In the genomic region with DNA sequence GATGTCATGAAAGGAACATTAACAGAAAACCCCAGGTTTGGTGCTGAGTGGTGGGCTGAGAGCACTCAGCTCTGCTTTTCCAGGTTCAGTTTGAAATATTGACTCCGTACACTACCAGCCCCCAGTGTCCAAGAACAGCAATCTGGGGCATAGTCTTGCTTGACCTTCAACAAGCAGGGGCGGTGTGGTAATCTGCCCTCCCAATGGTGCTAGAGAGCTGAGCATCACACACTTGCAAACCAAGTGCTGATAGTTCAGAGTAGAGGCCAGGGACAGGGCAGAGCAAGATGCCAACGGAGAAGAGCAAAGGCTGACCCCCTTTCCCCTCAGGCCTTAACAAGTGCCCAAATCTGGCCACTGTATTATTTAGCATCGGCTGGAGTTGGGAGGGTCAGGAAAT, we compare ENCODE assay signal across 30 mouse cellular contexts.
A peak's percentile ranks its signal among the peaks of the same experiment; 100 is the strongest.
DNase-seq lines count a peak whose midpoint lies in the region; ATAC-seq and TF ChIP-seq lines count a peak whose summit lies in the region.
"Had no signal": no experiment of that assay in that cellular context is flagged by ENCODE, and none has a peak within 500 bp of the region (broad histone marks: within the 10 kb centered on the region; RNA-seq: fewer than 3 reads in every experiment).

No protein-coding gene starts in this region.

- H3K27ac ChIP-seq in forebrain, embryonic 10.5 days: peak overlapping the region; percentile 35; the same call in 1 of the 2 replicates
- H3K27ac ChIP-seq in forebrain, postnatal 0 days (ENCODE audit: low read depth, low read length): no peak overlapping the region
- H3K27ac ChIP-seq in heart, embryonic 13.5 days (replicated peaks): 0 out of 2 replicates have a peak overlapping the region, but pooled peaks have one; percentile 5
- peak overlapping the region; percentile 91; the same call in 1 of the 2 replicates for H3K27ac ChIP-seq in stomach, embryonic 16.5 days (ENCODE audit: low read length)
- no peak overlapping the region for H3K27ac ChIP-seq in layer of hippocampus, adult 2 months
- H3K27ac ChIP-seq: forebrain, embryonic 13.5 days; heart, embryonic 15.5 days; hindbrain, embryonic 13.5 days had no signal

- H3K4me2 ChIP-seq in forebrain, postnatal 0 days (ENCODE audit: low read depth): no peak overlapping the region
- no peak overlapping the region for H3K4me2 ChIP-seq in heart, embryonic 13.5 days
- no peak overlapping the region for H3K4me2 ChIP-seq in stomach, embryonic 16.5 days (ENCODE audit: low read depth, low read length)
- H3K4me2 ChIP-seq: embryonic facial prominence, embryonic 13.5 days; forebrain, embryonic 13.5 days; heart, embryonic 11.5 days; heart, embryonic 15.5 days; hindbrain, embryonic 13.5 days had no signal

- peaks cover 48% of the 10 kb centered on the region for H3K36me3 ChIP-seq in forebrain, embryonic 10.5 days (replicated peaks)
- peaks cover 7% of the 10 kb centered on the region for H3K36me3 ChIP-seq in forebrain, postnatal 0 days (ENCODE audit: insufficient read depth)
- H3K36me3 ChIP-seq in heart, embryonic 13.5 days: peaks cover 57% of the 10 kb centered on the region
- H3K36me3 ChIP-seq in stomach, embryonic 16.5 days (ENCODE audit: control insufficient read depth, insufficient read depth, low read length): 0 out of 2 replicates have a peak, but pooled peaks cover 3% of the 10 kb centered on the region

- no peak for DNase-seq in forebrain, embryonic 10.5 days (ENCODE audit: extremely low spot score, low spot score)
- no peak for DNase-seq in forebrain, postnatal 0 days
- DNase-seq in heart, adult 8-10 months (ENCODE audit: low spot score): no peak
- DNase-seq in ovary, adult 18-20 months (ENCODE audit: low spot score): peak; percentile 25
- DNase-seq in ovary, postnatal 10 days (ENCODE audit: low spot score): no peak
- no peak for DNase-seq in layer of hippocampus, adult 2 months (ENCODE audit: low spot score in 2 of 2)
- DNase-seq: adrenal gland, adult 8-10 months; adrenal gland, postnatal 25 days; cerebellum, adult 11-12 months; cerebellum, adult 8-10 months; cerebellum, postnatal 10 days; cerebellum, postnatal 36 days; embryo, embryonic 11 days; gastrocnemius, adult 2 months; gastrocnemius, postnatal 14 days; heart, postnatal 10 days; heart, postnatal 36 days had no signal

- TF ChIP-seq CTCF in forebrain, postnatal 0 days (IDR thresholded peaks at IDR 0.05; ENCODE audit: low read depth): no peak
- TF ChIP-seq CTCF in layer of hippocampus, adult 2 months (conservative IDR thresholded peaks at IDR 0.05): no peak

- H3K4me3 ChIP-seq in forebrain, embryonic 10.5 days: no peak overlapping the region
- H3K4me3 ChIP-seq in forebrain, postnatal 0 days (ENCODE audit: low read depth, low read length): no peak overlapping the region
- H3K4me3 ChIP-seq in heart, embryonic 13.5 days: no peak overlapping the region
- H3K4me3 ChIP-seq in stomach, embryonic 16.5 days (replicated peaks; ENCODE audit: low read length): no peak overlapping the region
- no peak overlapping the region for H3K4me3 ChIP-seq in layer of hippocampus, adult 2 months
- H3K4me3 ChIP-seq: embryonic facial prominence, embryonic 10.5 days; embryonic facial prominence, embryonic 13.5 days; erythroblast, embryonic 14.5 days; forebrain, embryonic 13.5 days; gastrocnemius, adult 2 months; heart, embryonic 15.5 days; hindbrain, embryonic 10.5 days; hindbrain, embryonic 13.5 days had no signal

- no peak overlapping the region for H3K9ac ChIP-seq in forebrain, postnatal 0 days
- no peak overlapping the region for H3K9ac ChIP-seq in heart, embryonic 13.5 days
- no peak overlapping the region for H3K9ac ChIP-seq in stomach, embryonic 16.5 days (ENCODE audit: low read length)
- H3K9ac ChIP-seq: embryonic facial prominence, embryonic 13.5 days; forebrain, embryonic 13.5 days; heart, embryonic 15.5 days; hindbrain, embryonic 13.5 days had no signal

- H3K27me3 ChIP-seq in forebrain, embryonic 10.5 days (ENCODE audit: poor library complexity, severe bottlenecking): peaks cover 46% of the 10 kb centered on the region
- no peaks in the 10 kb centered on the region; the same call in 1 of the 2 replicates for H3K27me3 ChIP-seq in forebrain, postnatal 0 days (ENCODE audit: insufficient read depth, low read length)
- no peaks in the 10 kb centered on the region for H3K27me3 ChIP-seq in heart, embryonic 13.5 days (replicated peaks)
- no peaks in the 10 kb centered on the region for H3K27me3 ChIP-seq in stomach, embryonic 16.5 days (ENCODE audit: control insufficient read depth, insufficient read depth, low read length)
- H3K27me3 ChIP-seq: embryonic facial prominence, embryonic 13.5 days; heart, embryonic 15.5 days had no signal

- ATAC-seq in forebrain, postnatal 0 days: no peak
- no peak for ATAC-seq in heart, embryonic 13.5 days (ENCODE audit: extremely low read depth, insufficient number of reproducible peaks, low FRiP score, low TSS enrichment)
- ATAC-seq in stomach, embryonic 16.5 days (ENCODE audit: insufficient read depth, low FRiP score): no peak
- ATAC-seq: activated CD4-positive, CD25-positive, alpha-beta regulatory T cell, adult 4 months; forebrain, embryonic 13.5 days; forebrain, embryonic 16.5 days; hindbrain, embryonic 16.5 days had no signal

- H3K4me1 ChIP-seq in forebrain, embryonic 10.5 days: peaks cover 59% of the 10 kb centered on the region
- H3K4me1 ChIP-seq in forebrain, postnatal 0 days (ENCODE audit: insufficient read depth): no peaks in the 10 kb centered on the region
- H3K4me1 ChIP-seq in heart, embryonic 13.5 days: peaks cover 48% of the 10 kb centered on the region
- H3K4me1 ChIP-seq in stomach, embryonic 16.5 days (ENCODE audit: control insufficient read depth, insufficient read depth, low read length): peaks cover 48% of the 10 kb centered on the region

- WGBS in forebrain, embryonic 10.5 days: 87% methylated on average over 4 of the region's 4 CpGs
- WGBS in forebrain, postnatal 0 days: 88% methylated on average over 4 of the region's 4 CpGs
- WGBS in heart, embryonic 13.5 days: 55% methylated on average over 4 of the region's 4 CpGs
- WGBS in stomach, embryonic 16.5 days: 92% methylated on average over 4 of the region's 4 CpGs

- H3K9me3 ChIP-seq in forebrain, embryonic 10.5 days: no peaks in the 10 kb centered on the region
- no peaks in the 10 kb centered on the region for H3K9me3 ChIP-seq in forebrain, postnatal 0 days (ENCODE audit: low read length)
- H3K9me3 ChIP-seq in heart, embryonic 13.5 days: no peaks in the 10 kb centered on the region
- no peaks in the 10 kb centered on the region for H3K9me3 ChIP-seq in stomach, embryonic 16.5 days (replicated peaks; ENCODE audit: control insufficient read depth, low read length)
- H3K9me3 ChIP-seq: embryonic facial prominence, embryonic 10.5 days; embryonic facial prominence, embryonic 13.5 days; forebrain, embryonic 13.5 days; heart, embryonic 15.5 days; hindbrain, embryonic 10.5 days; hindbrain, embryonic 13.5 days had no signal

Comparison
In these comparisons a context has a peak if more than half of its experiments do, and no peak if none do; other contexts are left out.
1. H3K27ac ChIP-seq: peak in forebrain, embryonic 10.5 days (single experiment), heart, embryonic 13.5 days (single experiment) and stomach, embryonic 16.5 days (single experiment); none in forebrain, postnatal 0 days (single experiment) and layer of hippocampus, adult 2 months (single experiment).